In the genomic region with DNA sequence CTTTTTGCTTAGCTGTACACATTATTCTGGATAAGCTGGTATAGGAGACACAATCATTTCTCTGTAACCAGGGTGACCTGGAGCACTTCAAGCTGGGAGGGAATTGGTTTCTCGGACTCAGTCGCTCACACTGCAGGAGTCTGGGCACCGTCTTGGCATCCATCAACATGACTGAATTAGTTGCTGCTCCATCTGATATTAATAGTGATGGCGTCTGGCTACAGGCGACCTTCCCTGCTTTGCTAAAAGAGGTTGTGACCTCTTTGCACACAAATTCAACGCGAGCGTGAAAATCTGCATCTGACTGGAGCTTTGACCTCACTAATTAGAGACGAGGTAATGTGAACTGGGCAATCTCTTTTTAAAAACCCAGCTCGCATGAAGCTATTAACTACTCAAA, we compare ENCODE assay signal across 29 mouse cellular contexts. TPM values are rescaled to one million over a fixed set of nuclear protein-coding genes. Genes with fewer than 3 reads are reported as not detected.
DNase-seq lines count a peak whose midpoint lies in the region; ATAC-seq and TF ChIP-seq lines count a peak whose summit lies in the region.
"Had no signal": no experiment of that assay in that cellular context is flagged by ENCODE, and none has a peak within 500 bp of the region (broad histone marks: within the 10 kb centered on the region; RNA-seq: fewer than 3 reads in every experiment).

No protein-coding gene starts in this region.

- peaks cover 15% of the 10 kb centered on the region for H3K4me1 ChIP-seq in forebrain, embryonic 12.5 days
- H3K4me1 ChIP-seq in kidney, adult 2 months (ENCODE audit: control insufficient read depth, insufficient read depth, low read length): no peaks in the 10 kb centered on the region
- H3K4me1 ChIP-seq in cerebellum, adult 2 months (ENCODE audit: control insufficient read depth, insufficient read depth, low read length): no peaks in the 10 kb centered on the region
- H3K4me1 ChIP-seq: intestine, embryonic 15.5 days; liver, embryonic 15.5 days; midbrain, embryonic 15.5 days had no signal

- no peak overlapping the region for H3K9ac ChIP-seq in forebrain, embryonic 12.5 days
- H3K9ac ChIP-seq: intestine, embryonic 15.5 days; limb, embryonic 12.5 days; liver, embryonic 15.5 days; lung, embryonic 14.5 days; midbrain, embryonic 15.5 days; neural tube, embryonic 13.5 days had no signal

- TF ChIP-seq CTCF in brain, embryonic 14.5 days (IDR thresholded peaks at IDR 0.05; ENCODE audit: borderline replicate concordance, extremely low read depth, insufficient read depth, insufficient read length): no peak
- TF ChIP-seq CTCF in kidney, adult 2 months (conservative IDR thresholded peaks at IDR 0.05; ENCODE audit: insufficient read depth, insufficient read length, low read depth, low read length): no peak
- no peak for TF ChIP-seq CTCF in cerebellum, adult 2 months (IDR thresholded peaks at IDR 0.05; ENCODE audit: borderline replicate concordance, insufficient read depth, low read depth, low read length)

- no peak for TF ChIP-seq POLR2A in brain, embryonic 14.5 days (IDR thresholded peaks at IDR 0.05; ENCODE audit: borderline replicate concordance, extremely low read depth, insufficient read depth, insufficient read length, poor library complexity, severe bottlenecking)
- no peak for TF ChIP-seq POLR2A in kidney, adult 2 months (IDR thresholded peaks at IDR 0.05; ENCODE audit: low read depth, low read length)
- TF ChIP-seq POLR2A in cerebellum, adult 2 months (IDR thresholded peaks at IDR 0.05; ENCODE audit: borderline replicate concordance, insufficient read depth, low read length): no peak

- no peaks in the 10 kb centered on the region for H3K27me3 ChIP-seq in forebrain, embryonic 12.5 days
- no peaks in the 10 kb centered on the region for H3K27me3 ChIP-seq in kidney, adult 2 months (replicated peaks; ENCODE audit: control insufficient read depth, insufficient read depth, low read length)
- no peaks in the 10 kb centered on the region for H3K27me3 ChIP-seq in cerebellum, adult 2 months (ENCODE audit: control insufficient read depth, insufficient read depth, low read length)
- H3K27me3 ChIP-seq: intestine, embryonic 15.5 days; limb, embryonic 12.5 days; liver, embryonic 15.5 days; midbrain, embryonic 15.5 days; neural tube, embryonic 13.5 days had no signal

- H3K4me2 ChIP-seq in forebrain, embryonic 12.5 days: no peak overlapping the region; the same call in 1 of the 2 replicates
- H3K4me2 ChIP-seq: intestine, embryonic 15.5 days; limb, embryonic 12.5 days; liver, embryonic 15.5 days; lung, embryonic 14.5 days; midbrain, embryonic 15.5 days; neural tube, embryonic 13.5 days had no signal

- no peaks in the 10 kb centered on the region for H3K9me3 ChIP-seq in forebrain, embryonic 12.5 days
- H3K9me3 ChIP-seq: G1E; intestine, embryonic 15.5 days; limb, embryonic 12.5 days; liver, embryonic 15.5 days; midbrain, embryonic 10.5 days; midbrain, embryonic 15.5 days; neural tube, embryonic 13.5 days had no signal

- no peak overlapping the region for H3K27ac ChIP-seq in forebrain, embryonic 12.5 days
- H3K27ac ChIP-seq in kidney, adult 2 months (ENCODE audit: insufficient read depth, low read depth, low read length): no peak overlapping the region
- H3K27ac ChIP-seq in cerebellum, adult 2 months (ENCODE audit: insufficient read depth, low read length): no peak overlapping the region
- H3K27ac ChIP-seq: intestine, embryonic 15.5 days; limb, embryonic 12.5 days; liver, embryonic 15.5 days; midbrain, embryonic 10.5 days; midbrain, embryonic 15.5 days; neural tube, embryonic 13.5 days; stomach, postnatal 0 days had no signal

- DNase-seq in embryo, embryonic 10 days (ENCODE audit: low spot score): peak; percentile 51
- no peak for DNase-seq in embryo, embryonic 9.5 days (ENCODE audit: extremely low spot score)
- peak; percentile 64 for DNase-seq in brain, embryonic 14.5 days (ENCODE audit: low read depth)
- peak; percentile 56 for DNase-seq in retina, embryonic 14.5 days (ENCODE audit: low spot score)
- DNase-seq in kidney, adult 2 months: no peak
- no peak for DNase-seq in cerebellum, adult 2 months
- DNase-seq: adrenal gland, adult 8-10 months; cerebellum, postnatal 14 days; gastrocnemius, postnatal 14 days; heart, postnatal 14 days; kidney, adult 8-10 months; kidney, postnatal 10 days; lung, embryonic 14.5 days; lung, postnatal 14 days; right cerebral cortex, adult 18-20 months; right cerebral cortex, postnatal 4 days; thymus, adult 18-20 months; thymus, postnatal 25 days had no signal

- ATAC-seq in forebrain, embryonic 12.5 days (ENCODE audit: low FRiP score): peak; percentile 67
- ATAC-seq: hindbrain, embryonic 16.5 days; intestine, embryonic 15.5 days; midbrain, embryonic 15.5 days had no signal

- H3K4me3 ChIP-seq in forebrain, embryonic 12.5 days (replicated peaks): no peak overlapping the region
- no peak overlapping the region for H3K4me3 ChIP-seq in kidney, adult 2 months (ENCODE audit: insufficient read depth, low read depth, low read length)
- H3K4me3 ChIP-seq in cerebellum, adult 2 months (replicated peaks; ENCODE audit: insufficient read depth, low read depth, low read length): no peak overlapping the region
- H3K4me3 ChIP-seq: erythroblast, embryonic 14.5 days; intestine, embryonic 15.5 days; limb, embryonic 12.5 days; liver, embryonic 15.5 days; midbrain, embryonic 10.5 days; midbrain, embryonic 15.5 days; neural tube, embryonic 13.5 days had no signal

- H3K36me3 ChIP-seq in forebrain, embryonic 12.5 days (replicated peaks): no peaks in the 10 kb centered on the region
- no peaks in the 10 kb centered on the region for H3K36me3 ChIP-seq in kidney, adult 2 months (ENCODE audit: control insufficient read depth, insufficient read depth, low read length)
- H3K36me3 ChIP-seq: G1E; intestine, embryonic 15.5 days; limb, embryonic 12.5 days; liver, embryonic 15.5 days; midbrain, embryonic 10.5 days; midbrain, embryonic 15.5 days; neural tube, embryonic 13.5 days had no signal

- WGBS in forebrain, embryonic 12.5 days: 12% methylated on average over 10 of the region's 10 CpGs
- 65% methylated on average over 10 of the region's 10 CpGs for WGBS in kidney, adult 2 months
- 28% methylated on average over 10 of the region's 10 CpGs for WGBS in cerebellum, adult 2 months

RNA-seq across cellular contexts. Expression of gene Xpr1, which starts 46.2 kb away (rescaled TPM):
- polyA plus RNA-seq in brain, embryonic 14.5 days (2012; rRNA removed): 88.8 and 125 TPM in 2 replicates
- polyA plus RNA-seq in forebrain, embryonic 12.5 days (2016; fragmentation: Nextera tagmentation; extraction: Ambion mirVana): 32.7 and 34.8 TPM in 2 replicates
- polyA plus RNA-seq in kidney, adult 2 months (2012; rRNA removed): 18.2 and 21.8 TPM in 2 replicates
- 29.1 and 30.6 TPM in 2 replicates for polyA plus RNA-seq in cerebellum, adult 2 months (2012; rRNA removed)

Comparison
In these comparisons a context has a peak if more than half of its experiments do, and no peak if none do; other contexts are left out.
1. DNase-seq: peak in embryo, embryonic 10 days (single experiment), brain, embryonic 14.5 days (single experiment) and retina, embryonic 14.5 days (single experiment); none in embryo, embryonic 9.5 days (single experiment), kidney, adult 2 months (single experiment) and cerebellum, adult 2 months (0 of 2).